Mouse (Mus musculus) C2C12 (cell line): ENCODE measurements around the gene Prrx1. TPM values are rescaled to one million over a fixed set of nuclear protein-coding genes. Genes with fewer than 3 reads are reported as not detected.

Experiments
- H3K27me3 ChIP-seq: one replicate; pipeline ENCODE4 v1.6.1; 2011; ENCODE audit not compliant: control insufficient read depth, insufficient read depth, insufficient read length
- H3K36me3 ChIP-seq: one replicate; pipeline ENCODE4 v1.6.1; 2011; ENCODE audit not compliant: control insufficient read depth, insufficient read depth
- H3K4me3 ChIP-seq: one replicate; pipeline ENCODE4 v1.5.1; 2011; ENCODE audit warnings: mild to moderate bottlenecking, control low read depth; ENCODE audit not compliant: poor library complexity, insufficient read depth, severe bottlenecking
- H3K79me2 ChIP-seq: one replicate; pipeline ENCODE4 v1.6.1; 2011; ENCODE audit not compliant: control insufficient read depth, insufficient read depth
- H3K79me3 ChIP-seq: one replicate; pipeline ENCODE4 v1.6.1; 2011; ENCODE audit warnings: low read depth, control low read depth
- H3ac ChIP-seq: one replicate; pipeline ENCODE3; 2011; ENCODE audit warnings: low read depth; ENCODE audit not compliant: control insufficient read depth, insufficient read length
- CEBPB ChIP-seq: IDR thresholded peaks from one replicate; pipeline ENCODE4 v1.6.1; 2011; ENCODE audit warnings: low read depth, mild to moderate bottlenecking, control low read depth, moderate library complexity
- CTCF ChIP-seq: IDR thresholded peaks from one replicate; pipeline ENCODE4 v1.5.1; 2011; ENCODE audit not compliant: control insufficient read depth, insufficient read depth, insufficient read length
- FOSL1 ChIP-seq: IDR thresholded peaks from one replicate; pipeline ENCODE4 v1.8.0; 2011; ENCODE audit warnings: mild to moderate bottlenecking, low read length; ENCODE audit not compliant: poor library complexity, insufficient read depth, severe bottlenecking
- MAX ChIP-seq: IDR thresholded peaks from one replicate; pipeline ENCODE4 v1.6.1; 2011; ENCODE audit warnings: mild to moderate bottlenecking, control low read depth
- MYOD1 ChIP-seq: IDR thresholded peaks from one replicate; pipeline ENCODE4 v1.6.1; 2011; ENCODE audit warnings: low read depth; ENCODE audit not compliant: control insufficient read depth, insufficient read length
- MYOG ChIP-seq: IDR thresholded peaks from one replicate; pipeline ENCODE4 v1.6.1; 2011; ENCODE audit not compliant: control insufficient read depth, insufficient read length; ENCODE audit errors: extremely low read depth
- USF1 ChIP-seq: IDR thresholded peaks from one replicate; pipeline ENCODE4 v1.6.1; 2011; ENCODE audit warnings: low read depth, mild to moderate bottlenecking, control low read depth, moderate library complexity
- polyA plus RNA-seq: library from polyadenylated mRNA; unstranded; fragments of >200 nt; fragmentation: generic; extraction: Trizol; gene quantifications from one replicate; pipeline ENCODE4 v1.2.1, GENCODE M21; 2012; ENCODE audit warnings: missing spikeins

The Prrx1 gene
- polyA plus RNA-seq, 1 experiment = 5.1 TPM

DNA sequence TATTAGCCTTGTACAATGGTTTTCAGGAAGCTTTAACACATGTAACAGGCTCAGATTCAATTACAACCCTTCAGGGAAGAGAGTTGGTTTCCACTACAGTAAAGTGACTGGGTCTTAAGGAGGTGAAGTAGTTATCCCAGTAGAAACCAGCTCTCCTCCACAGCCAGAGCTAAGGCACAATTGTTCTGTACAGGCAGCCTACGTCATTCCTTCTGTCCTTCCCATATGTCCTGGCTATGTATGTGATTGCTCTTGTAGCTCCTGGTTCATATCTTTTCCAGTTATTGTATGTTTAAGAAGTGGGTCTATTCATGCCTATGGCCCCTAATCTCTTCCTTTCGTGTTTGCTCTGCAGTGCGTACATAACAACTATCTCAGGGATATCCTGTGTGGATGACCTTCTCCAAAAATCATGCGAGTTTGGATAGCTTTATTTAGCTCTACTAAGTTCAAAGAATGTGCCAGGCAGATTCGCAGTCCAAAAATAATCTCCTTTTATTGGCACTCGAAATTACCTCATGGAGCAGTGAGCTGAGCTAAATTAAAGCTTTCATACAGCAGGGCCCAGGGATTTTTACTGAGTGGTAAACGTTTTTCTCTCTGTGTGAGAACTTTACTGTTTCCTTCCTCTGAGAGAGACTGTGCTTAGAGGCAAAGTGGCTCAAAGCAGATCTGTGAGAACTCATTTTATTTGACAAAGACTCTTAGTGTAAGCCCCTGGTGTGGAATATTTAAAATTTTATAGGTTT, 31.9 kb downstream of the Prrx1 start:
- no peaks in the 10 kb centered on the region for H3K79me2 ChIP-seq
- no peaks in the 10 kb centered on the region for H3K79me3 ChIP-seq
- H3ac ChIP-seq = no peak overlapping the region
- TF ChIP-seq CEBPB = no peak
- H3K4me3 ChIP-seq = no peak overlapping the region
- H3K27me3 ChIP-seq = no peaks in the 10 kb centered on the region
- H3K36me3 ChIP-seq = no peaks in the 10 kb centered on the region

DNA sequence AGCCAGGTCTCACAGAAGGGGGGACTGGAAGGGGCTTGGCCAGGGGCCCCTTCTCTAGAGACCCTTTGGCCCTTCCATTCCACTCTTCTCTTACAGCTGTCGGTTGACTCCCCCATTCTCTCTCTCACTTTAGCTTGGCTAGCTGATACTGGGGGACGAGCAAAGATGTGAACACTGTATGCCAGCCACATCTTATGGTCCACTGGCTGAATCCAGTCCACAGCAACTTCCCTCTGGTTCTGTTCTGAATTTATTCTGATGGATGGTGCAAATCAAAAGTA, 32.7 kb downstream of the Prrx1 start:
- H3ac ChIP-seq = no peak overlapping the region
- no peak overlapping the region for H3K4me3 ChIP-seq
- no peaks in the 10 kb centered on the region for H3K79me2 ChIP-seq
- H3K79me3 ChIP-seq = no peaks in the 10 kb centered on the region
- H3K27me3 ChIP-seq = no peaks in the 10 kb centered on the region
- no peaks in the 10 kb centered on the region for H3K36me3 ChIP-seq
- no peak for TF ChIP-seq CTCF
- TF ChIP-seq MYOD1 = no peak
- TF ChIP-seq MAX = no peak
- no peak for TF ChIP-seq CEBPB
- TF ChIP-seq MYOG = no peak
- no peak for TF ChIP-seq FOSL1
- TF ChIP-seq USF1 = no peak

DNA sequence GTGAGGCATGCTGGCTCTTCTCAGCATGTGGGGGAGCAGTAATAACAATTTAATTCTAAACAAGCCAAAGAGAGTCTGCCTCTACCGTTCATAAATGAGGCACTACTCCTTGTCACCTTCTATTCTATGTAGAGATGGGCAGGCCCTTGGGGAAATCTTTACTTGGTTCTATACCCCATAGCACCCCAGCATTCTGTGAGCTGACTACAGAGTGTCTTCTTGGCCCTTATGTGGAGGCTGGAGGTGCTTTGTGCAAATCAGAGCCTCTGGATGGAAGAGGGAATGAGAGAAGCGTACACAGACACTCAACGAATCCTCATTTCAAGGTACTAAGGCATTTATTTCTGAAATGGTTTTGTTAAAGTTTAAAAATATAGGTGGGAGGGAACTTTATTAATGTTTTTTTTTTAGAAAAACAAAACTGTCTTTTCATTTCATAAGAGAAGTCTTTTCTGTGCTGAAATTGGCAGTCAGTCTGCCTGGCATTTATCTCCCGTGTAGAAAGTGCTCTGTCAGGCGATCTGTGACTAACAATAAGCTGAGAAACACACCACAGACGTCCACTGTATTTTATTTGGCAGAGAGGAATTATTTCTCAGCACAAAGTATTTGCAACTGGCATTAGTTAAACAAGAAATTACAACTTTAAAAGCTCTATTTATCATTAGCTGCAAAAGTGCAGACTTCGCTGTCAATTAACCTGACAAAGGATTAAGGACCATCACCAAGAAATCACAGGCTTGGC, 33.2 kb downstream of the Prrx1 start:
- H3K36me3 ChIP-seq = no peaks in the 10 kb centered on the region
- no peaks in the 10 kb centered on the region for H3K27me3 ChIP-seq
- H3K79me2 ChIP-seq = no peaks in the 10 kb centered on the region
- no peak for TF ChIP-seq FOSL1
- no peak overlapping the region for H3ac ChIP-seq
- H3K79me3 ChIP-seq = no peaks in the 10 kb centered on the region
- no peak overlapping the region for H3K4me3 ChIP-seq

DNA sequence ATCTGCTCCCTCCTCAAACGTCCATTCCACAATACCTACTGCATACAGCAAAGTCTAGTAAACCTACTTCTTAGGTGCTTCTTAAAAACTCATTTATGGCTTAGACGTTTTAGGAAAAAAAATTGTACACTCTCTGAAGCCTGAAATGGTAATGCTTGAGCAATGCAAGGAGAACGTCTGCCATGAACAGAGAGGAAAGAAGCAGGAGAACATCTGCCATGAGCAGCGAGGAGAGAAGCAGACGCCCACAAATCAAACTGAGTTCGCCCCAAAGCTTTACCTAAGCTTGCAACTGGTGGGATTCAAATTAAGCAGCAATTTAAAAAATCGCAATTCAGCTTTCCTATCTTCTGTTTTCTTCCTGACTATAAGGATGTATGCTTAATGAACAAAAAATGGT, 36.4 kb downstream of the Prrx1 start:
- Histone ChIP-seq H3K36me3 (no peaks in the 10 kb centered on the region), H3ac (no peak overlapping the region), H3K4me3 (no peak overlapping the region), H3K27me3 (no peaks in the 10 kb centered on the region), H3K79me2 (peaks cover 2% of the 10 kb centered on the region), H3K79me3 (peaks cover 2% of the 10 kb centered on the region)
- TF ChIP-seq MAX (no peak), CTCF (no peak), CEBPB (no peak), FOSL1 (no peak), MYOG (no peak), MYOD1 (no peak), USF1 (no peak)

DNA sequence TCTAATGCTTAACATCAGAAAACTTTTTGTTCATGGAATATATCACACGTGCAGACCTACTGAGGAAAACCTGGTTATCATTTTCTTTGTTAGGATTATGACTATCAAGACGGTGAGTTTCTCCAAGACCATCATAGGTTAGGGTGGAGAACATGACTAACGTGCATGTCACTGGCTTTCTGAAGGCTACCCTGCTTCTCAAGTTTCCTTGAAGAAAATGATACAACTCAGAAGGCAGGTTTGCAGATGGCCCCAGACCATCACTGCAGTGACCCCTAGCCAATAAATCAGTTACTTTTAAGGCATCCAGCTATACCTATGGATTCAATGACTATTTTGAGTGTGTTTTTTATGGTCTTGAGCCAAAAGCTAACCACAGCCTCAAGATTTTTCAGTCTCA, 38.6 kb downstream of the Prrx1 start:
- TF ChIP-seq FOSL1 (peak; percentile 70), MYOG (no peak), CTCF (no peak), MAX (no peak), CEBPB (no peak), MYOD1 (peak; percentile 2)

DNA sequence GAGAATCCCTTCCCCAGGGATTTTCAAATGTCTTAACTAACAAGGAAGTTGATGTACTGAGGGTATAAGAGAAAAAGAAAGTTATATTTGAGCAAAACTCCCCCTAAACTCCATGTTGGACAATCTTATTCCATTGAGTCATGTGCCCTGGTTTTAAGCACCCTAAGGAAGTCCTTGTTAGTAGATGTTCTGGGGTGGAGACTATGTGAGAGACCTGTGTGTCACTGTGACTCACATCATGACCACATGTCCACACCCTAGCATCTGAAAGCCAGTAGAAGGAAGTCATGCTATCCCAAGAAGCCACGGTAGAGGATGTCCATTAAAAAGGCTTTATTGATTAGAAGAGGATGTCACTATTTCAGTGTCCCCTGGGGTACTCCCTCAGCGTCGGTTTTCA, 40.4 kb downstream of the Prrx1 start:
- TF ChIP-seq MYOG = no peak
- TF ChIP-seq USF1 = peak; percentile 88
- TF ChIP-seq MAX = peak; percentile 43
- Histone ChIP-seq H3K79me3 (peaks cover 3% of the 10 kb centered on the region), H3K36me3 (no peaks in the 10 kb centered on the region), H3K4me3 (no peak overlapping the region), H3K79me2 (peaks cover 3% of the 10 kb centered on the region), H3K27me3 (no peaks in the 10 kb centered on the region), H3ac (no peak overlapping the region)

More for the DNA sequence above, 38.6 kb downstream of the Prrx1 start:
- no peaks in the 10 kb centered on the region for H3K27me3 ChIP-seq
- peaks cover 3% of the 10 kb centered on the region for H3K79me3 ChIP-seq
- peaks cover 3% of the 10 kb centered on the region for H3K79me2 ChIP-seq
- no peaks in the 10 kb centered on the region for H3K36me3 ChIP-seq
- H3ac ChIP-seq = no peak overlapping the region
- no peak overlapping the region for H3K4me3 ChIP-seq
